Mouse (Mus musculus) liver, postnatal 0 days (tissue): Measurements from ENCODE around the gene Tgm2. TPM values are rescaled to one million over a fixed set of nuclear protein-coding genes. Genes with fewer than 3 reads are reported as not detected.
A peak's percentile ranks its signal among the peaks of the same experiment; 100 is the strongest.

ENCODE experiments used
- ATAC-seq: fragments of 200-750 bp; cut with Nextera tagmentation; 2 replicates; pipeline ENCODE4 v1.8.0; 2017; ENCODE audit warnings: mild to moderate bottlenecking, moderate library complexity
- DNase-seq: peaks from one replicate; pipeline ENCODE4 v3.0.0-alpha.2; 2016
- H3K27ac ChIP-seq: fragments of 300-500 bp; sonication (generic); 2 replicates; pipeline ENCODE4 v1.5.1; 2014; ENCODE audit warnings: antibody characterized with exemption, moderate library complexity, mild to moderate bottlenecking, low read depth
- H3K27me3 ChIP-seq: fragments of 300-500 bp; sonication (generic); 2 replicates; pipeline ENCODE4 v1.6.1; 2014; ENCODE audit warnings: low read length, control low read depth, mixed read lengths; ENCODE audit not compliant: insufficient read depth
- H3K36me3 ChIP-seq: fragments of 300-500 bp; sonication (generic); replicated peaks from 2 replicates; pipeline ENCODE4 v1.6.1; 2014; ENCODE audit warnings: mild to moderate bottlenecking, control low read depth, low read length, moderate library complexity, mixed read lengths; ENCODE audit not compliant: insufficient read depth
- H3K4me1 ChIP-seq: fragments of 300-500 bp; sonication (generic); 2 replicates; pipeline ENCODE4 v1.6.1; 2014; ENCODE audit warnings: antibody characterized with exemption, mild to moderate bottlenecking, control low read depth; ENCODE audit not compliant: insufficient read depth
- H3K4me2 ChIP-seq: fragments of 300-500 bp; sonication (generic); 2 replicates; pipeline ENCODE4 v1.6.1; 2014; ENCODE audit warnings: low read depth, mild to moderate bottlenecking, low read length, moderate library complexity, mixed read lengths
- H3K4me3 ChIP-seq: fragments of 300-500 bp; sonication (generic); 2 replicates; pipeline ENCODE4 v1.5.1; 2014; ENCODE audit warnings: low read depth, low read length
- H3K9ac ChIP-seq: fragments of 300-500 bp; sonication (generic); replicated peaks from 2 replicates; pipeline ENCODE4 v1.6.1; 2014; ENCODE audit warnings: mild to moderate bottlenecking, moderate library complexity
- H3K9me3 ChIP-seq: fragments of 300-500 bp; sonication (generic); 2 replicates; pipeline ENCODE4 v1.6.1; 2016; ENCODE audit warnings: mild to moderate bottlenecking, control low read depth, low read length, mixed read lengths
- CTCF ChIP-seq: sonication (generic); IDR thresholded peaks from 2 replicates; pipeline ENCODE4 v1.5.1; 2016; ENCODE audit warnings: antibody characterized with exemption, low read depth
- EP300 ChIP-seq: IDR thresholded peaks from 2 replicates; pipeline ENCODE4 v1.6.1; 2016; ENCODE audit warnings: antibody characterized with exemption, low read depth, mild to moderate bottlenecking
- WGBS: fragments of 180-500 bp; shearing (Covaris S2); extraction: QIAGEN DNeasy Blood & Tissue Kit; methylation state at CpG from one replicate; pipeline ENCODE4 v1.1.7; 2014; ENCODE audit not compliant: insufficient replicate concordance; 5-methylcytosine and 5-hydroxymethylcytosine counted together
- polyA plus RNA-seq: library from polyadenylated mRNA; unstranded; fragments of >200 nt; fragmentation: Nextera tagmentation; extraction: Ambion mirVana; gene quantifications from 2 replicates; pipeline ENCODE4 v1.2.1, GENCODE M21; 2015

Gene Tgm2
- polyA plus RNA-seq, 1 experiment from 2014 or later = 59.7 TPM

- no peak overlapping the region for H3K4me3 ChIP-seq
- H3K9ac ChIP-seq = no peak overlapping the region
- TF ChIP-seq CTCF (0 out of 2 replicates have a peak, but pooled peaks have one; percentile 6), EP300 (no peak)
- H3K4me2 ChIP-seq = no peak overlapping the region
- no peaks in the 10 kb centered on the region for H3K27me3 ChIP-seq
- no peaks in the 10 kb centered on the region for H3K9me3 ChIP-seq
- WGBS = 42% methylated on average over 2 of the region's 2 CpGs
- ATAC-seq (peak; percentile 36), DNase-seq (no peak)
- peaks cover 24% of the 10 kb centered on the region for H3K36me3 ChIP-seq
- peaks cover 31% of the 10 kb centered on the region for H3K4me1 ChIP-seq
- peak overlapping the region; percentile 64 for H3K27ac ChIP-seq
Measured at GRCm38 (mm10) chr2:158077981-158078380, 68.3 kb downstream of the Tgm2 start.

GRCm38 (mm10) chr2:158076690-158077089, 69.5 kb downstream of the Tgm2 start:
- DNase-seq (no peak), ATAC-seq (no peak)
- Histone ChIP-seq H3K4me1 (peaks cover 43% of the 10 kb centered on the region), H3K9me3 (no peaks in the 10 kb centered on the region), H3K4me2 (peak overlapping the region; percentile 7; the same call in 1 of the 2 replicates), H3K36me3 (peaks cover 32% of the 10 kb centered on the region), H3K27me3 (no peaks in the 10 kb centered on the region), H3K4me3 (no peak overlapping the region), H3K27ac (peak overlapping the region; percentile 57), H3K9ac (no peak overlapping the region)
- TF ChIP-seq EP300 (no peak), CTCF (no peak)
- WGBS = 49% methylated on average over 6 of the region's 6 CpGs

GRCm38 (mm10) chr2:158074835-158075234, 71.4 kb downstream of the Tgm2 start:
- DNase-seq = no peak
- ATAC-seq = no peak
- WGBS = 89% methylated on average over 5 of the region's 5 CpGs

GRCm38 (mm10) chr2:158071633-158071995, 74.6 kb downstream of the Tgm2 start:
- DNase-seq = no peak
- peaks cover 50% of the 10 kb centered on the region for H3K36me3 ChIP-seq
- H3K9ac ChIP-seq = no peak overlapping the region
- peak overlapping the region; percentile 85 for H3K27ac ChIP-seq
- ATAC-seq = no peak
- WGBS = 86% methylated on average over 5 of the region's 5 CpGs
- H3K9me3 ChIP-seq = no peaks in the 10 kb centered on the region
- peaks cover 32% of the 10 kb centered on the region for H3K4me1 ChIP-seq
- TF ChIP-seq EP300 = no peak
- no peak for TF ChIP-seq CTCF
- no peaks in the 10 kb centered on the region for H3K27me3 ChIP-seq
- no peak overlapping the region for H3K4me3 ChIP-seq
- H3K4me2 ChIP-seq = no peak overlapping the region

More at GRCm38 (mm10) chr2:158074835-158075234, 71.4 kb downstream of the Tgm2 start:
- no peak overlapping the region for H3K4me2 ChIP-seq
- no peak overlapping the region for H3K4me3 ChIP-seq
- H3K36me3 ChIP-seq = peaks cover 50% of the 10 kb centered on the region
- H3K9ac ChIP-seq = no peak overlapping the region
- no peak overlapping the region for H3K27ac ChIP-seq
- no peaks in the 10 kb centered on the region for H3K9me3 ChIP-seq
- H3K27me3 ChIP-seq = no peaks in the 10 kb centered on the region
- peaks cover 49% of the 10 kb centered on the region for H3K4me1 ChIP-seq
- TF ChIP-seq CTCF (peak; percentile 29), EP300 (no peak)

- no peak overlapping the region for H3K4me2 ChIP-seq
- peaks cover 27% of the 10 kb centered on the region for H3K4me1 ChIP-seq
- H3K36me3 ChIP-seq = peaks cover 49% of the 10 kb centered on the region
- TF ChIP-seq EP300 = no peak
- TF ChIP-seq CTCF = 0 out of 2 replicates have a peak, but pooled peaks have one; percentile 29
- WGBS = 70% methylated on average over 3 of the region's 3 CpGs
- peak overlapping the region; percentile 85 for H3K27ac ChIP-seq
- H3K9me3 ChIP-seq = no peaks in the 10 kb centered on the region
- no peak overlapping the region for H3K4me3 ChIP-seq
- H3K27me3 ChIP-seq = no peaks in the 10 kb centered on the region
- DNase-seq (no peak), ATAC-seq (peak; percentile 79)
- 0 out of 2 replicates have a peak overlapping the region, but pooled peaks have one; percentile 18 for H3K9ac ChIP-seq
Measured at GRCm38 (mm10) chr2:158070885-158071632, 75.2 kb downstream of the Tgm2 start.

- Histone ChIP-seq H3K4me1 (peaks cover 27% of the 10 kb centered on the region), H3K36me3 (peaks cover 47% of the 10 kb centered on the region), H3K4me2 (no peak overlapping the region), H3K27ac (no peak overlapping the region), H3K27me3 (no peaks in the 10 kb centered on the region), H3K9ac (no peak overlapping the region), H3K9me3 (no peaks in the 10 kb centered on the region), H3K4me3 (no peak overlapping the region)
- DNase-seq (no peak), ATAC-seq (no peak)
- TF ChIP-seq EP300 = no peak
- TF ChIP-seq CTCF = no peak
Measured at GRCm38 (mm10) chr2:158068444-158068971, 77.7 kb downstream of the Tgm2 start.
